Mouse (Mus musculus) spleen, adult 18-20 months (tissue): ENCODE measurements around the gene Npc2.

Experiments used
- DNase-seq, 2 experiments: peaks; one replicate each; pipeline ENCODE4 v3.0.0; 2022; ENCODE audit warnings: mixed read lengths in 2 of 2

Npc2 gene

DNA sequence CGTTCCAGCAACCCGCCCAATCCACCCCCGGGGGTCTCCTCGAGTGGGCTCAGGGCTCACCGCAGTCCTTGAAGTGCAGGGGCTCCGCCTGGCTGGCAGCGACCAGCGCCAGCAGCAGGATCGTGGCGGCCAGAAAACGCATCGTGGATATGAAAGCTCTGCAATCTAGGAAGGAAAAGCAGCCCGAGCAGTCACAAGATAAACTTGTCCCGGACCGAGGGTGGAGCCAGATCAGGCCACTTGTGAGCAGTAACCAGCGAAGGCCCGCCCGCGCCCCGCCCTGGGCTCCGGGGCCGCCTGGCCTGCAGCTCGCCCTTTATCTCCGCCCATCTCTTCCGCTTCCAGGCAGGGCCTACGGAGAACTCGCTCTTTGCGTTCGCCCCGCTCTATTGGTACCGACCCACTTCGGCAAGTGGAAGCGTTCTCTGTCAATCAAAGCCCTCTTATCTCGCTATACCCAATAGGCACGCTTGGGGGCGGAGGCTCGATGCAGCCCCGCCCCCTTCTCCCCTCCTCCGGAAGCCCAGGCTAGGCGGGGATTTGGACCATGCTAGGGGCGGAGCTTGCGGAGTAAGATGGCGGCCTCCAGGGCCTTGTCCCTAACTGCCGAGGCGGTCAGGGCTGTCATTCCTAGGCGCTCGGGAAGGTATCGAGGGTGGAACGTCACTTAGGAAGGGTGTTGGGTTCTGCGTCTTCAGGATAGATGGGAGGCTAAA is at the start of gene Npc2, which contains the start of gene Isca2:
Gene Npc2 (minus strand): TSS at position 427 of the 716 bp plus-strand sequence.
Gene Isca2 (plus strand): TSS at position 526 of the 716 bp plus-strand sequence.
- peak; percentile 91 to 96 for DNase-seq

DNA sequence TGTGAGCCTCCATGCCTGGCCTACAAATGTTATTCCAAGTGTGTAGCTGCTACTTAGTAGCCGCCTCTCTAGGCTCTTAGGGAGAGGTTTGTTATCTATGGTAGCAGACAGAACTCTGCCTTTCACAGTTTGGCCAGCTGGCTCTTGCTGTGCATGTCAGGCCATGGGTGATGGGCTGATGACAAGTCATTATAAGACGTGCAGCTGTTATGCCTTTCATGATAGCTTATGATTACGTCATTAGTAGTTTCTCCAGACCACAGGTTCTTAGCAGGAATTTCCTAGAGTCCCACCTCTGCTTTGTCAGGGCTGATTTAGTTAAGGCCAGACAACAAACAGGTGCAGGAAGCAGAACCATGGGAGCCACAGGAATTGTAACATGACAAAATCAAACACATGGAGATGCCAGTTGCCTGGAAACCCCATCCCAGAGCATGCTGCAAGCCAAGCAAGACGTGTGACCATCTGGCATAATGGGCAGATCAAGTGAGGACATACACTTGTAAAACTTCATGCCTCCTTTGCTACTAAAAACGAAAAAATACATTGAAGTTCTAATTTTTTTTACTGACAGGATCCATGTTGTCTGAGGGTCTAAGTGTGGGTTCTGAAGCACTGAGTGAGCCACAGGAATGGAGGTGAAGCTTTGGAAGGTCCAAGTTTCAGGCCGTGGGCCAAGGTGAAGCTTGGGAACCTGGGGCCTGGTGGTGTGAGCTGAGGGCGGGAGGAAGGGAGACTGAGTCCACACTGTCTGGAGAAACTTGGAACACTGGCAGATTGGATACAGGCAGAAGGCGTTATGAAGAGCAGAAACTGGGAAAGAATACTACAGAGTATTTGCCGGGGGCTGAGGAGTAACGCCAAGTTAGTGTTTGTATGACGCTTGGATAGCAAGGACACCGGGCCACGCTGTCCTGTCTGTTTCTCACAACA is 46.5 kb upstream of the Npc2 start:
- no peak for DNase-seq

- no peak for DNase-seq
Measured at GRCm38 (mm10) chr12:84818496-84818895, 45.5 kb upstream of the Npc2 start.

- DNase-seq, result no peak
Measured at GRCm38 (mm10) chr12:84814663-84815325, 41.8 kb upstream of the Npc2 start.

GRCm38 (mm10) chr12:84813773-84814172 is 40.8 kb upstream of the Npc2 start:
- DNase-seq, result no peak

DNA sequence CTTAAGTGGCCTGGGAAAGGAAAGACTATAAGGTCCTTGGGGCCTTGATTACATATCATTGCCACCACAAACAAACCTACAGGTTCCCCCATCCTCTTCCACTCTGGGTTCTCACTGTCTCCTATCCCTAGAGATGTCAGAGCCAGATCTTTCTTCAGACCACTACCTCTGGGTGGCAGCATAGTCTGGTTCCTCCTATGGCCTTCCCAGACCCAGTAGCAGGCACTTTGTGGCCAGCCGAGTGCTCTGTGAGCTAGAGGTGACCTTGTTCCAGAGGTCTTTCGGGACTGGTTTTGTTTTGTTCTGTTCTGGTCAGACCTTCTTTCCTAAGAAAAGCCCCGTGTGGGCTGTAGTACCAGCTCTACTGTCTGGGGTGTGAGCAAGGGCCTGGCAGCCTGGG is 39.1 kb upstream of the Npc2 start:
- DNase-seq, result no peak

DNA sequence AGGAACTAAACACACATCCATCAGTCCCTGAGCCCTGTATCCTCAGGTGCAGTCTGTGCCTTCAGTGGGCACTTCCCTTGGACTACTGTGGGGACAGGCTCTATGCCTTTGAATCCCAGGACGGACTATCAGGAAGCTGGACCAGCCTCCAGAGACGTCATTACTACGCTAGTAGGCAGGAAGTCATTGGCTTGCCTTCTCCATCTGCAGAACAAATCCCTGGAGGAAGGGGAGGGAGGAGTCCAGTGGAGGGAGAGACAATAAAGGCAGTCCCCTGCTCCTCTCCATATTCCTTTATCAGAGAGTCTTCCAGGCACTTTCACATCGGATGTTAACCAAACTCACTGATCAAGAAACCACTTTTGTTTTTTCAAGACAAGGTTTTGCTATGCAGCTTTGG is 38.6 kb upstream of the Npc2 start:
- no peak for DNase-seq

DNA sequence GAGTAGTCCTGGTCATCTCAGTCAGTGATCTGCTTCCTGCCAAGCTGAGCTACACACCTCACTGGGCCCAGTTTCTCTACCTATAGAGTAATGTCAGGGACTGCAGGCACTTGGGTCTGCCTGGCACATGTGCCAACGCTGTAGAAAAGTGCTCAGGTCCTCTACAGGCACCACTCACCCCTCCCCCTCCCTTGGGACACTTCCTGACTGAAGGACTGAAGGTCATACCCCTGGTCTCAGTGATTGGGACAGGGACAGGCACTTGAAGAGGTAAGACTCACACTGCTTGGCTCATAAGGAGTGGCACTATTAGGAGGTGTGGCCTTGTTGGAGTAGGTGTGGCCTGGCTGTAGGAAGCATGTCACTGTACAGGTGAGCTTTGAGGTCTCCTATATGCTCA is 37.9 kb upstream of the Npc2 start:
- no peak for DNase-seq

DNA sequence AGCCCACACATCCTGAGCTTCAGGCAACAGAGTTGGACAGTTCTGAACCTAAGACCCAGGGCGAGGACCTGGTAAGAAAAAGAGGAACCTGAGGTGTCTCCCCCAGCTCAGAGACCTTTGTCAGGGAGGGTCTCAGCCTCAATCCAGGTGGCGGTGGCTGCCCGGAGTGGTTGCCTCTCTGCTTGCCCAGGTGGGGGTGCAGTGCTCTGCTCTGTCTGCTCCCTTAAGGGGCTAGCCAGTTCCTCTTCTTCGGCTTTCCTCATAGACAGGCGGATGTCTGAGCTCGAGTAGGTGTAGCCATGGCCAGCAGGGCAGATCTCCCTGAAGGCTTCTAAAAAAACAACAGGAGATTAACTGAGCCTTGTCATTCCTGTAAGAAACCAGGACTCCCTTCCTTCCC is 36.1 kb upstream of the Npc2 start:
- DNase-seq, result no peak

- no peak for DNase-seq
Measured at GRCm38 (mm10) chr12:84807351-84807750, 34.4 kb upstream of the Npc2 start.

DNA sequence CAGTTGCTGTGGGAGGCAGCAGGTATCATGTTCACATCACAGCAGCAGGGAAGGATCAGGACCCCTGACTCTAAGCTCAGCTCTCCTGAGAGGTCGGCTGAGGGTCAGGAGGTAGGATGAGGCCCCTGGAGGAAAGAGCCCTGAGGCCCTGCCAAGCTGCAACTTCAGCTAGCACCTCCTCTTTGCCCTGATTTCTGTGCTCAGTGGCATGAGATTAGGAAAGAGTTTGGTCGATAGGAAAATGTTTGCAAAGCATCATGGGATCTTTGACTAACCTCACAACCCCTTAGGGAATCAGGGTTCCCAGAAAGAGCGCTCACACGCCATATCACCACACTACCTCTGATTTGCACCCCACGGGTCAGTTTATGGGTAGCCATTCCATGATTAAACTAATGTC is 33.8 kb upstream of the Npc2 start:
- DNase-seq, result no peak

GRCm38 (mm10) chr12:84806010-84806409 is 33.1 kb upstream of the Npc2 start:
- no peak for DNase-seq

GRCm38 (mm10) chr12:84805228-84805842 is 32.4 kb upstream of the Npc2 start:
- DNase-seq, result no peak

GRCm38 (mm10) chr12:84802625-84803024 is 29.7 kb upstream of the Npc2 start:
- DNase-seq, result no peak

DNA sequence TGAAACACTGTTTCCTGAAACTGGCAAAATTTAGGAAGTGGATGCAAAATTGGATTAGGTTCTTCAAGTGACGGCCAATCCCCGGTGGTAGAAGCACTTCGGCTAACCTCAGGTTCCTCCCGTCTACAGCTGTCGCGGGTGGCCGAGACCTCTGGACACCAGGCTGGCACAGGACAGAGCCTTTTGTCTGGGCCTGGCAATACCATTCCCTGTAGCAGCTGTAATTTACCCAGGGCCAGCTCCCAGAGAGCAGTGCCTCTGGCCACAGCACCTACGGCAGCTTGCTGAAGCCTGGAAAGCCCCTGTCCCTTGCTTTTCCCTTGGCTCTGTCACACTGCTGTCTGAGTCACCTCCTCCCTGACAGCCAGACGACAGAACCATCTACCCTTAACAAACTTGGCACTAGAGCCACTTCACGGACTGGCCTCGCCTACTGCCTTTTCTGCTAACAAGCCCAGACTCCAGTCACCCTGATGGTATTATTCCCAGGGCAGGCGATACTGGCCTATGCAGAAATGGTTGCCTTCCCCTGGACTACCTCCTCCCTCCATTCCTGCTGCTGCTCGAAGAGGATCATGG is 28.7 kb upstream of the Npc2 start:
- no peak for DNase-seq

DNA sequence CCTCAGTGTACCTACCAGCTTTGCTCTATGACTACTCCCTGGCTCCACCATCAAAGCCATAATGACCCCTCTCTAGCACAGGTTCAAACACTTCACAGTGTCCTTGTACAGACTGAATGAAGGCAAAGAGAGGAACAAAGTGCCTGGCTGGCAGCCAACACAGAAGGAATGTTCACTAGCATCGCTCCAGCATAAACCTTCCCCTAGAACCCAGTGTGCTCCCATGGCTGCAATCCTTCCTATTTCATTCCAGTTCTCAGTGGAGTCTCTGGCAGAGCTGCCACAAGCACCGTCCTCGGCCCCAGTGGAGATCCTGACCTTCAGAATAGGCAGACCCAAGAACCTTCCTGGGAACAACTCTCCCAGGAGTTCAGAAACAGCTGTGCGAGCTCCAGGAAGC is 27.5 kb upstream of the Npc2 start:
- no peak for DNase-seq

DNA sequence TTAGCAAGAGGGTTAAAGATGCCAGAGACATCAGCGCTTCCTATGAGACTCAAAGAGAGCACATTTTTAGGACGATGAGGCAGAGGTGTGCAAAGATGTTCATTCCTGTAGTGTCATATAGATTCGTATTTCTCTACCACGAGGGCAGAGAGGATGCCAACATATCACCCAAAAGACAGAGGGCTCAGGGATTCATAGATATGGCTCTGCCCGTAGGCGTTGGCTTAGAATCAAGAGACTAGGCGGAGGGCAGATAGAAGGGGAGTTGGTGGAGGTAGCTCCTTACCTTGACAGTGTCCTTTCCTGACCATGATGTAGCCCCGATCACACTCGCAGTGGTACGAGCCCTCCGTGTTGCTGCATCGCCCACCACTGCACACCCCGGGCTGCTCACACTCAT is 26.1 kb upstream of the Npc2 start:
- DNase-seq, result no peak

DNA sequence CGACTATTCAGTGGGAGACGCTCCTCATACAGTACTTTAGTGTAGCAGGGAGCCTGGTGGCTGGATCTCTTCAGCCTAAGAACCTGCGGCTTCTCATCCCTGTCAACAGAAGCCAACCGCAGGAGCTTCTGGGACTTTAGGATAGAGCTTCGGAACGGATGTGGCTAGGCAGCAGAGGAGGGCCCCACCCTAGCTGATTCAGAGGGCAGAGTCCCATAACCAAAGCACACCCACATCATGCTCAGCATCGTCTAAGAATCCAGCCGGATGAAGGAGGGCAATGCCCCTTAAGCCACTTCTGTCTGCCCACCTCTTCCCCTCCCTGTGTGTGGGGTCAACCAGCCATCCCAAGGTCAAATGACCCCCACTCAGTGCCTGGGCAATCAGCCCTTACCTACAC is 21.7 kb upstream of the Npc2 start:
- no peak for DNase-seq

DNA sequence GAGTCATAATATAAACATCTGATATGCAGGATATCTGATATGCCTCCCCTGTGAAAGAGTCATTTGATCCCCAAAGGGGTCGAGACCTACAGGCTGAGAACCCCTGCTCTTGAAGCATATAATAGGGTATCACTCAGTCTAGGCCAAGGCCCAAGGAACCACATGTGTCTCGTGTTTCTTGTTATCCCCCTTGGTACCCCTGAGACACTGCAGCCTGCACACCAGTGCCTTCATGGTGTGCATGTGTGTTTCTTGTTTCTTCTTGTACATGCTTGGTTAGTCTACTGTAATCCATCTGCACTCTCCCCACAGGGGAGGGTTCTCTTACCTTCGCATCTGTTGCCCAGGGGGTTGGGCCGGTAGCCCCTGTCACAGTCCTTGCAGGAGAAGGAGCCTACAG is 19.7 kb upstream of the Npc2 start:
- DNase-seq, result no peak

DNA sequence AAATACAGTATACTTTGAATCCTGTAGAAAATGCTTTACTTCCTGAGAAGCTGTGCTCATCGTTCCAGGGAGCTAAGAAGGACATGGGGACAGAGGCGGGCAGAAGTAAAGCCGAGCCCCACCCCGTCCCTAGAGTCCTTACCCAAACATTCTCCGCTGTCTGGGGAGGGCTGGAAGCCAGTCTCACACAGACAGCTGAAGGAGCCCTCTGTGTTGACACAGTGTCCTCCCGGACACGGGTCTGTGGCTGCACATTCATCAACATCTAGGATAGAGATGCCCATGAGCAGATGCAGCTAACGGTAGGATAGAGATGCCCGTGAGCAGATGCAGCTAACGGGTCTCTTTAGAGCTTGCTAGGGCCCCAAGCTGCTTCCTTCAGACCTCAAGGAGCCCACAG is 17.9 kb upstream of the Npc2 start:
- no peak for DNase-seq

DNA sequence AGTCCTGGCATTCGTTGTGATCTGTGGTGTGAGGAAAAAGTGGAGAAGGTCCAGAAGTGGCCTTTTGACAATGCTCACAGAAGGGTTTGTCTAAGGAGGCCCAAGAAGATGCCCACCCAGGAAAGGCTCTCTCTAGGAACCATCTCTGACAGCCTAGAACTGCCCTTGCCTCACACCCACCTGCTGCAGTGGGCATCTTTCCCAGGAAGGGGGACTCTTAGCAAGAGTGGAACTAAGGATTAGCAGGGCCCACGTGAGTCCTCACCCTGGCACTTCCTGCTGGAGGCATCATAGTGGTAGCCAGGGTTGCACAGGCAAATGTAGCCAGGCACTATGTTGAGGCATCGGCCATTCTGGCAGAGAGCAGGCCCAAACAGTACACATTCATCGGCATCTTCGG is 13.1 kb upstream of the Npc2 start:
- no peak for DNase-seq

DNA sequence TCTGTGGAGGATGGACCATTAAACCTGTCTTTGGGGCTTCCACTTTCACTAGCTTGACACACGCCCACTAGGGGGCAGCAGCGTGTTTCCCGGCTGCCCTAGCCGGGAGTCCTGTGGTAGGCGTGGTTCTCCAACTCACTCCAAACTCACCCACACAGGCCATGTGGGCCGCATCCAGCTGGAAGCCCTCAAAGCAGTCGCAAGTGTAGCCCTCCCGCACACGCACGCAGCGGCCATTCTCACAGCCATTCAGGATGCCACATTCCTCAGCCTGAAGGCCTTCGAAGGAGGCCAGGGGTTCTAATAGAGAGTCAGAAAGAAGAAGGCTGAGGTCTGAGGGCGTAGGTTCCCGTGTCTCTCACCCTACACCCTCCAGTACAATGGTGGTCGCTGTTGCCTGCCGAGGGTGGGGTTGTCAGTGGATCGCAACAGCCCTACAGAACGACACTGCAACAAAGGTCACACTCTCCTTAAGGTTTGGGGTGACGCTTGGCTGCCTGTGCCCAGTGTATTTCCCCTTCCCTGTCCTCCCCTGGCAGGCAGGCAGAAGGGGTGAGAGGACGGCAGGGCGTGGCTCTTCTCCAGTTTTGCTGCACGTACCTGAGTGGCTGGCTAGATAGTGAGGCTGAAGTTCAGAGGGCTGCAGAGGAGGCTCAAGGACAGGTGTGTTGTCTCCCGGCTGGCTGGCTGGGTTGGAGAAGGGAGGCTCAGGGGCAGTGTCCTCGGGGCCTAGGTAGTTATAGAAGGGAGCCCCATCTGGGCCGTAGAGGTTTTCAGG is 11.8 kb upstream of the Npc2 start:
- peak; percentile 57 to 78 for DNase-seq
